Mouse (Mus musculus) stomach, adult 2 months (tissue): Measurements from ENCODE around the gene Cyp2f2. TPM values are rescaled to one million over a fixed set of nuclear protein-coding genes. Genes with fewer than 3 reads are reported as not detected.

Source experiments
- polyA plus RNA-seq: library from polyadenylated mRNA; depleted of rRNA; stranded (reverse); fragments of >200 nt; gene quantifications from 2 replicates; pipeline ENCODE4 v1.2.3, GENCODE M21; 2012; rRNA removed

Gene Cyp2f2
- 47.1 and 64.0 TPM in 2 replicates for polyA plus RNA-seq

DNA sequence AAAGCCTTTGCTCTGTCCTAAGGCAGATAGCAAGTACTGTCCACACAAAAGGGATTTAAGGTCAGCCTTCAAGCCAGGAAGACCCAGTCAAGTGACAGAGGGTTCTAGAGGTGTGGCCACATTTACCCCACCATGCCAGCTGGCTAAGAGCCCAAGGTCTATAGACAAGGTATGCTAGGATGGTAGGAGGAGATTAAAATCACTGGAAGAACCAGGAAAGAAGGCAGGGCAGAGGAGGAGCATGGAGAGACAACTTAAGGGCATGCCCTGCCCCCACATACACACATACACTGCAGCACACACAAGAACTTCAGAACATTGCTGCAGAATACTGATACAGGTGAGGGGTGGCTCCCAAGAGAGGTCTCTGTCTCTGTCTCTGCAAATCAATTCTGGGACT is at the start of gene Cyp2f2:
TSS of gene Cyp2f2 (plus strand) at position 234 of the 400 bp plus-strand sequence.

DNA sequence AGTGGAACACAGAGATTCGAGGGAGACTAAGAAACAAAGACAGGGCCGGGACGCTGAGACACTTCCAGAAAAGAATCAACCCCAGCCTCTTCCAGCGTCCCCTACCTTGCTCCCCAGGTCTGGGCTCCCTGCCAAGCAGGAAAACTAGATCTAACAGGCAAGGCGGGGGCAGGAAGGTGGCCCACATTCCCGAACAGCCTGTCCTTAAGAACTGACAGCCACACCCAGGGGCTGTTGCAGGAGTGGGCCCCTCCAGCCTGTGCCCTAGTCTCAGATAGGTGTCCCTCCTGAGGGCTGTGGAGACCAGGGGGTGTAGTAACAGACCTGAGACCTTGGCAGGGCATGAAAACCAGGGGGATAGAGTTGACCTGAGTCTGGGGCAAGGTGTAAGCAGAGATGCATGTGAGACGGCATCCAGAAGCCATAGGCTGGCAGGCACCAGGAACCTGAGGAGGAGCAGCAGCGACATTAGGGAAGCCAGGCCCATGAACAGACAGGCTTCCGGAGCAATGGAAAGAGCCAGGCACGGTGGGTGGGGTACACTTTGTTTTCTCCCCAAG is 33.6 kb downstream of the Cyp2f2 start, which contains the start of gene Cyp2t4:
TSS of gene Cyp2t4 (plus strand) at position 510 of the 560 bp plus-strand sequence.

DNA sequence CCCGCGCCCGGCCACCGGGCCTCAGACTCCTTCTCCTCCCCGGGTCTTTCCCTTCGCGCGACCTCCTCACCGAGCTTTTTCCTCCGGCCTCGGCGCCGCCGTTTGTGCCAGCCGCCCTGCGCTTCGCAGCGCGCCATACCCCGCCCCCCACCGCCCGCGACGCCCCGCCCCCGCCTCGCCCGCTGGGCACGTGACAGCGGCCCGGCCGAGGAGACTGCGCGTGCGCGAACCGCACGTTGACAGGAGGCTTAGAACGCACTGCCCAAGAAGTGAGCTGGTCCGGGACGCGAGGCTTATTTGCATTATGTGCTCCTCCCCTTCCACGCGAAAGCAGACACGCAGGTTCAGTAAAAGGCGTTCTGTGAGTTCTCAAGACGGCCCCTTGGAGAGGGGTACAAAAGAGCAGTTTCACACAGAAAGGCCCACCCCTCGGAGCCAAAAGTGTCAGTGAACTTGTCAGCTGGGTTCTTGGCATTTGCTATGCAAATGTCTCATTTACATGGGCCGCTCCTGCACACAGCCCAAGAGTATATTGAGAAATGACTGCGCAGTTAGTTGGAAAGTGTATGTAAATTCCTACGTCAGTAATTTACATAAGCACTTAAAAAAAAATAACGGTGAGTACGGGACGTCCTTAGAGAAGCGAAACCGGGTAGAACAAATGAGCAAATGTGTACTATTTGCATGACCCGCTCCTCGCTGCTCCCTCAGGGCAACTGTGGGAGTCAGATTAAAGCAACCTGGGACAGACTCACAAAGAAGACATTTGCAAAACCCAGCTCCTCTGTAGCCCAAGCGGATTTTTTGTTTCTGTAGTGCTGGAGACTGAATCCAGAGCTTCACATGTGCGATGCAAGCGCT is 47.1 kb downstream of the Cyp2f2 start, which contains the start of gene Egln2:
TSS of gene Egln2 (minus strand) at position 189 of the 861 bp plus-strand sequence.

DNA sequence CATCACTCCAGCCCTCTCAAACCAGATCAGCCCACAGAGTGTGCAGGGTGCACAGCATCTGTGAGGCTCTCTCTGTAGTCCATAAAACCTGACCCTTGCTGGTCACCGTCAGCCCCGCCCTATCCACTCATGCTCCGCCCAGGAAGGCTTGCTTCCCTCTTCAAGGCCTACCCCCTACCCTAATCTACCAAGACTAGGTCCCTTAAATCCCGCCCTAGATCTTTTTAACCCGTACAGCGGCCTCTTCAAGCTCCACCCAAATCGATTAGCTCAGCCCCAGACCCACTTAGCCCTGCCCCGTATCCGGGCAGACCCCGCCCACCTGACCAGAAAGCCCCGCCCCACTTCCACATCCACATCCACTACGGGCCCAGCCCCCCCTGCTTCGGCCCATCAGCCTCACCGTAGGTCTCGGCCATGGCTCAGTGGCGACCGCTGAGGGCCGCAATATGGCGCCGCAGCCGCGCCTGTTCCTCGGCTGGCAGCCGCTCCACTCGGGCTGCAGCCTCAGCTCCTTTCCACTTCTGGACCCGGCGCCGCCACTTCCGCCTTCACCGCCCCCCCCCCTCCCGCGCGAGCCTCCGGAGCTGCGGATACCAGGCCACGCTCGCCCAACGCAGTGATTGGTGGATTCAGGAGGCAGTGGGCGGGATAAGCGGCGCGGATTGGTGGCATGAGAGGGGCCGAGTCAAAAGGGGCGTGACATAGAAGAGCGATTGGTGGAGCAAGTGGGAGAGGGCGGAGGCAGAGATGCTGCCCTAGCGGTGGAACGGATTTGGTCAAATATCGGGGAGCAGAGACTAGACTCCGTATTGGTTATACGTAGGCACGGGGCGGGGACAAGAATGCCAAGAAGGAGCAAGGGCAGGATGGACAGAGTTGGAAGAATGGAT is 58.9 kb downstream of the Cyp2f2 start, which contains the start of gene Rab4b:
TSS of gene Rab4b (minus strand) at position 573 of the 893 bp plus-strand sequence.

GRCm38 (mm10) chr7:27180837-27181695 is 61.4 kb downstream of the Cyp2f2 start, which contains the start of the genes Gm21983 and Mia:
Gm21983 (minus strand) TSS chr7:27181086.
Mia (minus strand) TSS chr7:27181157.

Other genes with a start within 250 kb of the Cyp2f2 start
- not detected in 2 replicates for gene Cyp2a22, start 180.5 kb upstream of the Cyp2f2 start, polyA plus RNA-seq
- 0.03 TPM in 1 of 2 replicates, not detected in the other for gene Cyp2a12, start 90.8 kb upstream of the Cyp2f2 start, polyA plus RNA-seq
- not detected in 2 replicates for gene Cyp2t4, start 33.8 kb downstream of the Cyp2f2 start, polyA plus RNA-seq
- 46.4 and 60.7 TPM in 2 replicates for gene Egln2, start 46.9 kb downstream of the Cyp2f2 start, polyA plus RNA-seq
- gene Rab4b, start 59.0 kb downstream of the Cyp2f2 start, polyA plus RNA-seq: 36.5 and 44.7 TPM in 2 replicates
- not detected in 2 replicates for gene Gm21983, start 61.2 kb downstream of the Cyp2f2 start, polyA plus RNA-seq
- gene Mia, start 61.2 kb downstream of the Cyp2f2 start, polyA plus RNA-seq: 9.0 and 17.6 TPM in 2 replicates
- gene BC024978, start 75.9 kb downstream of the Cyp2f2 start, polyA plus RNA-seq: 4.2 and 5.4 TPM in 2 replicates
- 80.8 and 90.0 TPM in 2 replicates for gene Snrpa, start 76.4 kb downstream of the Cyp2f2 start, polyA plus RNA-seq
- gene Itpkc, start 108.8 kb downstream of the Cyp2f2 start, polyA plus RNA-seq: 9.3 and 11.6 TPM in 2 replicates
- gene Coq8b, start 113.1 kb downstream of the Cyp2f2 start, polyA plus RNA-seq: 50.0 and 64.5 TPM in 2 replicates
- 17.1 and 22.2 TPM in 2 replicates for gene Numbl, start 138.5 kb downstream of the Cyp2f2 start, polyA plus RNA-seq
- gene Ltbp4, start 217.8 kb downstream of the Cyp2f2 start, polyA plus RNA-seq: 232 and 326 TPM in 2 replicates
- 69.2 and 82.0 TPM in 2 replicates for gene Shkbp1, start 236.1 kb downstream of the Cyp2f2 start, polyA plus RNA-seq
- not detected in 2 replicates for gene Gm20479, start 237.5 kb downstream of the Cyp2f2 start, polyA plus RNA-seq